Mouse (Mus musculus): ENCODE results near the gene Paf1. TPM values are rescaled to one million over a fixed set of nuclear protein-coding genes. Genes with fewer than 3 reads are reported as not detected.
A peak's percentile ranks its signal among the peaks of the same experiment; 100 is the strongest.

Gene Paf1
- total and polyA plus RNA-seq, 3 experiments: 53.5 to 645 (median 99.9) TPM

- H3K27ac ChIP-seq (ENCODE audit: control insufficient read depth, low read depth, low read length): no peak overlapping the region
- H3K4me1 ChIP-seq (ENCODE audit: control insufficient read depth in 1 of 2, insufficient read depth in 2 of 2, low read length in 2 of 2): peaks cover 0 to 9% of the 10 kb centered on the region in 2 experiments; a peak in 2 of 4 replicates
- peaks cover 2% of the 10 kb centered on the region; the same call in 1 of the 2 replicates for H3K79me2 ChIP-seq (ENCODE audit: control insufficient read depth, insufficient read depth, low read length, poor library complexity)
- peak overlapping the region; percentile 88 for H3K9ac ChIP-seq (ENCODE audit: control insufficient read depth, low read depth, low read length, poor library complexity, severe bottlenecking)
- no peak for TF ChIP-seq MXI1 (IDR thresholded peaks at IDR 0.05; ENCODE audit: low read depth, low read length)
- TF ChIP-seq CHD2 (IDR thresholded peaks at IDR 0.05; ENCODE audit: low read length): no peak
- TF ChIP-seq ZMIZ1 (IDR thresholded peaks at IDR 0.05; ENCODE audit: low read depth, low read length): no peak
- no peak for TF ChIP-seq GATA1 (IDR thresholded peaks at IDR 0.05; ENCODE audit: low read depth, low read length)
- no peak for TF ChIP-seq EP300 (IDR thresholded peaks at IDR 0.05; ENCODE audit: low read depth in 1 of 2, low read length in 2 of 2)
- no peak; the same call in 1 of the 2 replicates for TF ChIP-seq SIN3A (IDR thresholded peaks at IDR 0.05; ENCODE audit: low read length)
- TF ChIP-seq MAX (IDR thresholded peaks at IDR 0.05; ENCODE audit: low read length): no peak
- no peak for TF ChIP-seq USF2 (IDR thresholded peaks at IDR 0.05; ENCODE audit: borderline replicate concordance in 1 of 2, insufficient read depth in 1 of 2, low read depth in 1 of 2, low read length in 2 of 2)
- TF ChIP-seq NELFE (IDR thresholded peaks at IDR 0.05; ENCODE audit: low read depth, low read length): no peak
- TF ChIP-seq RAD21 (IDR thresholded peaks at IDR 0.05; ENCODE audit: low read depth, low read length): no peak
- no peak for TF ChIP-seq MYC (IDR thresholded peaks at IDR 0.05; ENCODE audit: low read depth, low read length)
- no peaks in the 10 kb centered on the region for H3K27me3 ChIP-seq (ENCODE audit: control insufficient read depth in 1 of 2, insufficient read depth in 2 of 2, low read length in 2 of 2)
- DNase-seq (ENCODE audit: low read depth, low spot score): no peak
- H3K4me3 ChIP-seq (ENCODE audit: control insufficient read depth in 1 of 2, insufficient read depth in 1 of 2, low read depth in 2 of 2, low read length in 2 of 2): peak overlapping the region; percentile 62 to 79
- peaks cover 0 to 3% of the 10 kb centered on the region in 2 experiments; a peak in 2 of 4 replicates for H3K36me3 ChIP-seq (ENCODE audit: control insufficient read depth in 1 of 2, insufficient read depth in 2 of 2, low read length in 2 of 2)
- H3K9me3 ChIP-seq (replicated peaks; ENCODE audit: insufficient read depth, low read length): no peaks in the 10 kb centered on the region
Observed at GRCm38 (mm10) chr7:28370977-28371513, 21.7 kb upstream of the Paf1 start.

- H3K9me3 ChIP-seq (replicated peaks; ENCODE audit: insufficient read depth, low read length): no peaks in the 10 kb centered on the region
- H3K79me2 ChIP-seq (ENCODE audit: control insufficient read depth, insufficient read depth, low read length, poor library complexity): peaks cover 2% of the 10 kb centered on the region; the same call in 1 of the 2 replicates
- H3K27me3 ChIP-seq (ENCODE audit: control insufficient read depth in 1 of 2, insufficient read depth in 2 of 2, low read length in 2 of 2): no peaks in the 10 kb centered on the region
- H3K9ac ChIP-seq (ENCODE audit: control insufficient read depth, low read depth, low read length, poor library complexity, severe bottlenecking): peak overlapping the region; percentile 88
- TF ChIP-seq UBTF (IDR thresholded peaks at IDR 0.05; ENCODE audit: borderline replicate concordance, insufficient read depth, low read depth, low read length): 0 out of 2 replicates have a peak, but pooled peaks have one; percentile 63
- no peak for TF ChIP-seq MAFK (IDR thresholded peaks at IDR 0.05; ENCODE audit: borderline replicate concordance, low read depth, low read length)
- H3K4me3 ChIP-seq (ENCODE audit: control insufficient read depth in 1 of 2, insufficient read depth in 1 of 2, low read depth in 2 of 2, low read length in 2 of 2): peak overlapping the region; percentile 62 to 79
- H3K4me1 ChIP-seq (ENCODE audit: control insufficient read depth in 1 of 2, insufficient read depth in 2 of 2, low read length in 2 of 2): peaks cover 0 to 10% of the 10 kb centered on the region in 2 experiments; a peak in 2 of 4 replicates
- H3K27ac ChIP-seq (ENCODE audit: control insufficient read depth, low read depth, low read length): no peak overlapping the region
- DNase-seq (ENCODE audit: low read depth, low spot score): peak; percentile 50
- peaks cover 0 to 7% of the 10 kb centered on the region in 2 experiments; a peak in 2 of 4 replicates for H3K36me3 ChIP-seq (ENCODE audit: control insufficient read depth in 1 of 2, insufficient read depth in 2 of 2, low read length in 2 of 2)
Observed at GRCm38 (mm10) chr7:28371514-28371989, 21.2 kb upstream of the Paf1 start.

Data from MEL (cell line).